Mouse (Mus musculus) C2C12 (cell line): Measurements from ENCODE around the gene Ptpra.

Experiments used
- CTCF ChIP-seq: IDR thresholded peaks from one replicate; pipeline ENCODE4 v1.5.1; 2011; ENCODE audit not compliant: control insufficient read depth, insufficient read depth, insufficient read length
- FOSL1 ChIP-seq: IDR thresholded peaks from one replicate; pipeline ENCODE4 v1.8.0; 2011; ENCODE audit warnings: mild to moderate bottlenecking, low read length; ENCODE audit not compliant: poor library complexity, insufficient read depth, severe bottlenecking
- MAX ChIP-seq: IDR thresholded peaks from one replicate; pipeline ENCODE4 v1.6.1; 2011; ENCODE audit warnings: mild to moderate bottlenecking, control low read depth
- MYOG ChIP-seq: IDR thresholded peaks from one replicate; pipeline ENCODE4 v1.6.1; 2011; ENCODE audit not compliant: control insufficient read depth, insufficient read length; ENCODE audit errors: extremely low read depth
- USF1 ChIP-seq: IDR thresholded peaks from one replicate; pipeline ENCODE4 v1.6.1; 2011; ENCODE audit warnings: low read depth, mild to moderate bottlenecking, control low read depth, moderate library complexity

DNA sequence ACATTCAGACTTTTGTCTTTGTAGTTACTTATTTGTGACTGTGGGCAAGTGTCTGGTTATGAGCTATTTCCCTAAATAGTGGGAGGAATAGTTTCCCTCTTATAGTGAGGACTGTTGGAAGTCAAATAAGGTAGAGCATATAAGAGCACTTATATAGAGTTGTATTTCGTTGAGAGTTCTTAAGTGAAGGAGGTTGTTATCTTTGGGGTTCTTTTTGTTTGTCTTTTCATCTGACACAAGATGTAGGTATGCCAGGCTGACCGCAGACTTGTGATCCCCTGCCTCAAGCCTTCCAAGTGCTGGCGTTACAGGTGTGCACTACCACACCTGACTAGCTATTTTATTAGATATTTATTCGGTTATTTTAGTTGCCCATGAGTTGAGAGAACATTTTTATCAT is 32.1 kb downstream of the Ptpra start:
- TF ChIP-seq MAX = no peak
- no peak for TF ChIP-seq CTCF
- no peak for TF ChIP-seq USF1
- no peak for TF ChIP-seq FOSL1
- no peak for TF ChIP-seq MYOG
